Mouse (Mus musculus): Measurements from ENCODE around the gene Krt9.

Krt9 gene

GRCm38 (mm10) chr11:100148615-100149330, 44.3 kb downstream of the Krt9 start, which contains the start of gene Krt19:
Krt19 (minus strand) TSS chr11:100148665.
- DNase-seq (ENCODE audit: low spot score in 2 of 2): no peak

DNA sequence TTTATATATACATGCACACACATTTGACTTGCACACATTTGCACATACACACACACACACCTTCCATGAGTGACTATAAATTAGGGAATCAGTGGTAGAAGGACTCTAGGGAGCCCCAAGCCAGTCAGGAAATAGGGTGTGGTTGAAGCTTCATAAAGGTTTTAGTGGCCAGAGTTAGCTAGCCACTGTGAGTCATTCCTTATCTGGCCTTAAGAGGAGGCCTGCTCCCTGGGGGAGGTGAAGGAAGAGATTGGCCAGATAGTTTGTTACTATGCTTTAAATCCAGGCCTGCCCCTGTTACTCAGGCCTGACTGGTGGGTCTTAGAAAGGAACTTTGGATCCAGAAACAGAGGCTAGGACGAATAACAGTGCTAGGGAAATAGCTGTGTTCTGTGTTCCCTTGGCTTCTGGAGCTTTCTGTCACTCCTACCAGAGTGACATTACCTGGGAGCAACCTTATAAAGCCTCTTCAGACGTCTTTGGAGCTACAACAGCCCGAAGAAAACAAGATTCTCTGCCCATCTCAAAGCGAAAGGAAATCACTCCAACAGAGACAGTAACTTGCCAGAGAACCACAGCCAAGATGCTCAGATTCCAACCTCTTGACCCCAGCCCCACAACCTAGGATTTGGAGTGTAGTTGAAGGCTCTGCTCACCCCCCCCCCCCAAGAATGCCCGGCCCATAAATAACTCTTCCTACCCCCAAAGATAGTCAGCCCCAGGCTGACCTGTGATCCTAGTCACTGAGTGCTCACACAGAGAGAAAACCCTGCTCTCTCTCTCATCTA, 45.3 kb downstream of the Krt9 start:
- DNase-seq (ENCODE audit: low spot score in 2 of 2): no peak

DNA sequence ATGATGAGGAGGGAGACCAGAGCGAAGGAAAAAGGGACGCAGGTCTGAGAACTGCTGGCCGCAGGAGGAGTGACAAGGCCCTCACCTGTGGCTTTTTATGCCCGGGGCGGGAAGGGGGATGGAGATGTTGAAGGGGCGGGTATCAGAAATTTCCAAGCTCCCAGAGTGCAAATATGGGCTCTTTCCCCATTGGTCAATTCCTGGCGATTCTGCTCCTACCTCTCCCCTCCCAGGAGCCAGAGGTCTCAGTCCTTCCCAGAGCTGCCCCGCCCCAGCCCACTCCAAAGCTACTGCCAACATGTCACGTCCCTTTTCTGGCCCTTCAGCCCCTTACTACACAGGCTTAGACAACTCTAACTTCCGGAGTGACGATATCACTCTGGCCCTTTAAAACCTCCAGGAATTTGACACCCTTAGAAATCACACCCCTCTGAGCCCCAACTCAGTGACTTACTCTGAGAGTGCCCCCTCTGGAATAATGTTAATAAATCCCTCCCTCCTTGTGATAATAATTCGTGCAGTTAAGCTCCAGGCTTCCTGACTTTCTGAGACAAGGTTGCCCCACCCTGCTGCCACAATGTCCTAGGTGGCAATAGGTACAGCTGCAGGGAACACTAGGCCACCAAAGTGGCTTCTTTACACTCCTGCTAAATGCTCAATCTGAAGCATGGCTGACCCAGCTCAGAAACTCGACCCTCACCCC, 47.0 kb downstream of the Krt9 start:
- no peak for DNase-seq (ENCODE audit: low spot score in 2 of 2)

DNA sequence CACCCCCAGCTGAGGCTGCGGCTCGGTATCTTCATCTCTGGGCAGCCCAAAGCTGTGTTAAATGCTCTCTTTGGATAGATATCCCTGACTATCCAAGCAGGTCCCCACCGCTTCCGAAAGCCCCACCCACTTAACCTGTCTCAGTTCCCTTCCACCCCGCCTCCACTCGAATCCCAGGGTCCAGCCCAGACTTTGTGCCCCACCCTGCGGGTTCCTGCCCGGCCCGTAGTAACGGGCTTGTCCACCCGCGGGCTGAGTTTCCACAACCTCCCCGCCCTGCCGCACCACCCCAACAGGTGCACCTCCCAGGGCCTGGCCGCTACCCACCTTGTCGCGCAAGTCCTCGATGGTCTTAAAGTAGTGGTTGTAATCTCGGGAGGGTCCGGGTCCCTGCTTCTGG, 47.9 kb downstream of the Krt9 start:
- DNase-seq (ENCODE audit: low spot score in 2 of 2): no peak

- DNase-seq (ENCODE audit: low spot score in 2 of 2): no peak
Observed at GRCm38 (mm10) chr11:100140966-100141365, 52.1 kb downstream of the Krt9 start.

DNA sequence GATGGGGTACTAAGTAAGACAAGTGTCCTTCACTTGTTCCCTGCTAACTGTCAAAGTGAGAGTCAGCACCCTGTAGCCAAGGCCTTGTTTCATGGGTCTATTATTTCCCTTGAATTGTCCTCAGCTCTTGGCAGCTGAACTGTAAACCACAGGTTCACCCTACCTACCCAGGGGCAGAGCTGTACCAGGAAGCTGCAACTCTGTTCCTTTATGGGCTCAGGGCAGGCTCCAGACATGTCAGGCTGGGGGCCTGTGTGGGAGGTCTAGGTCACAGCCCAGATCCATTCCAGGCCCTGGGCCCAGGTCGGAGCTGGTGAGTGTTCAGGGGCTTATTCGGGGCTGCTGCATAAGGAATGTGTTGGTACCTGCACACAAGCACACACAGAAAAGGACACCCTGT, 53.7 kb downstream of the Krt9 start:
- no peak for DNase-seq (ENCODE audit: low spot score in 2 of 2)

GRCm38 (mm10) chr11:100138809-100139208, 54.2 kb downstream of the Krt9 start:
- no peak for DNase-seq (ENCODE audit: low spot score in 2 of 2)

DNA sequence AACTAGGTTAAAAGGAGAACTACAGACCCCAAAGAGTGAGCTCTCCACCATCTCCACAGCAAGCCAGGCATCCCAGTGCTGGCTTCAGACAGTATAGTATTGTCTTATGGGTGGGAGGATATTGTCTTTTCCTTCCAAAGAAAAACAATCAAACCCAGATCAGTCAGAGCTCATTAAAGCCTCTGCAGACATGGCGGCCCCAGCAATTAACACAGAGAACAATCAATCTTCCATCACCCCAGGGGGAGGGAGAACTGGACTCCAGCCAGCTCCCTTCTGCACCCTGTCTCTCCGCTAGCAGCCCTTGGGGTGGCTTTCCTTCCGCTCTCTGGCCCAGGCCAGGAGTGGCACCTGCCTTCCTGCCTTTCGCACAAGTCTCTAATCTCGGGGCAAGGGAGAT, 55.4 kb downstream of the Krt9 start:
- DNase-seq (ENCODE audit: low spot score in 2 of 2): no peak

Data from frontal cortex, postnatal 36 days (tissue).